Mouse (Mus musculus) ES-E14 (cell line): ENCODE data around the gene Xpa. TPM values are rescaled to one million over a fixed set of nuclear protein-coding genes. Genes with fewer than 3 reads are reported as not detected.
A peak's percentile ranks its signal among the peaks of the same experiment; 100 is the strongest.
"Not testable (repeated sequence)": the region's sequence is repeated elsewhere in the genome, so short reads cannot be mapped to it uniquely, and the experiment has no call there.

ENCODE experiments used
- DNase-seq: peaks from one replicate; pipeline ENCODE4 v3.0.0-alpha.2; 2013; ENCODE audit warnings: low read depth, low spot score
- H3K27ac ChIP-seq: 2 replicates; pipeline ENCODE4 v1.5.1; 2012; ENCODE audit warnings: low read depth, mild to moderate bottlenecking, low read length, moderate library complexity, mixed read lengths; ENCODE audit not compliant: poor library complexity, insufficient read depth, severe bottlenecking
- H3K36me3 ChIP-seq: 2 replicates; pipeline ENCODE4 v1.6.1; 2012; ENCODE audit warnings: mild to moderate bottlenecking, low read length, moderate library complexity, mixed read lengths; ENCODE audit not compliant: control insufficient read depth, poor library complexity, insufficient read depth, severe bottlenecking
- H3K4me1 ChIP-seq, 2 experiments: fragments of 150-350 bp in 1 of 2; sonication (generic) in 1 of 2; 2 replicates each; pipeline ENCODE4 v1.6.1; 2012; ENCODE audit warnings: low read length in 2 of 2, mild to moderate bottlenecking in 1 of 2, mixed read lengths in 1 of 2; ENCODE audit not compliant: control insufficient read depth in 2 of 2, insufficient read depth in 2 of 2, poor library complexity in 1 of 2
- H3K4me3 ChIP-seq, 2 experiments: fragments of 150-350 bp in 1 of 2; sonication (generic) in 1 of 2; 2 replicates each; pipeline ENCODE4 v1.5.1; 2012; ENCODE audit warnings: low read length in 2 of 2, low read depth in 1 of 2, mild to moderate bottlenecking in 1 of 2, mixed read lengths in 1 of 2; ENCODE audit not compliant: insufficient read depth in 1 of 2, poor library complexity in 1 of 2, severe bottlenecking in 1 of 2
- H3K9ac ChIP-seq: 2 replicates; pipeline ENCODE4 v1.6.1; 2012; ENCODE audit warnings: low read depth, mild to moderate bottlenecking, low read length, mixed read lengths; ENCODE audit not compliant: poor library complexity, insufficient read depth, severe bottlenecking
- H3K9me3 ChIP-seq: fragments of 150-350 bp; sonication (generic); 2 replicates; pipeline ENCODE4 v1.6.1; 2012; ENCODE audit warnings: low read depth, mild to moderate bottlenecking, low read length; ENCODE audit not compliant: control insufficient read depth, insufficient read depth
- CHD2 ChIP-seq: IDR thresholded peaks from 2 replicates; pipeline ENCODE4 v1.6.1; 2014; ENCODE audit warnings: mild to moderate bottlenecking, low read depth, low read length, inconsistent platforms
- HCFC1 ChIP-seq: IDR thresholded peaks from 2 replicates; pipeline ENCODE4 v1.6.1; 2012; ENCODE audit warnings: low read length, inconsistent platforms, borderline replicate concordance; ENCODE audit not compliant: insufficient read depth
- MAFK ChIP-seq: IDR thresholded peaks from 2 replicates; pipeline ENCODE4 v1.6.1; 2014; ENCODE audit warnings: mild to moderate bottlenecking, low read depth, low read length, inconsistent platforms; ENCODE audit not compliant: insufficient read depth
- ZC3H11A ChIP-seq: IDR thresholded peaks from 2 replicates; pipeline ENCODE4 v1.6.1; 2012; ENCODE audit warnings: low read depth, mild to moderate bottlenecking, inconsistent platforms, low read length, borderline replicate concordance
- ZNF384 ChIP-seq: IDR thresholded peaks from 2 replicates; pipeline ENCODE4 v1.6.1; 2012; ENCODE audit warnings: low read depth, low read length, inconsistent platforms
- in situ Hi-C, 2 experiments: fragments of 600-800 bp; cut with MboI; formaldehyde crosslinking; loops; one replicate each; pipeline ENCODE4 v1.15.1; 2025; ENCODE audit warnings: low sequenced_read_pairs in 2 of 2, inconsistent platforms in 1 of 2; ENCODE audit not compliant: unreplicated experiment in 2 of 2
- total RNA-seq: library from RNA; depleted of rRNA; stranded (reverse); fragments of 300-350 nt; gene quantifications from 2 replicates; pipeline ENCODE4 v1.2.3, GENCODE M21; 2012

Xpa gene
- total RNA-seq, 1 experiment = 10.5 TPM

GRCm38 (mm10) chr4:46202562-46203126 lies 6.5 kb upstream of the Xpa start:
- no peak overlapping the region for H3K27ac ChIP-seq
- peak overlapping the region; percentile 13 to 23; a peak in 1 of 4 replicates for H3K4me3 ChIP-seq
- 0 out of 2 replicates have a peak overlapping the region, but pooled peaks have one; percentile 4 for H3K9ac ChIP-seq
- H3K9me3 ChIP-seq = no peaks in the 10 kb centered on the region
- TF ChIP-seq MAFK (no peak), HCFC1 (no peak), ZNF384 (no peak), CHD2 (no peak), ZC3H11A (no peak)
- no peaks in the 10 kb centered on the region for H3K4me1 ChIP-seq
- in situ Hi-C loops = loop anchor here in 1 of 2 experiments (10.0 kb wide), 1 partner anchor 162 kb away; no protein-coding TSS in a partner anchor
- H3K36me3 ChIP-seq = no peaks in the 10 kb centered on the region
- DNase-seq = no peak

- no peak overlapping the region for H3K9ac ChIP-seq
Observed at GRCm38 (mm10) chr4:46201834-46202561, 5.9 kb upstream of the Xpa start.

GRCm38 (mm10) chr4:46198064-46198463 lies 2.0 kb upstream of the Xpa start:
- Histone ChIP-seq H3K27ac (no peak overlapping the region), H3K4me1 (peaks cover 2 to 6% of the 10 kb centered on the region in 2 experiments; a peak in 2 of 4 replicates), H3K4me3 (no peak overlapping the region), H3K9ac (no peak overlapping the region), H3K36me3 (no peaks in the 10 kb centered on the region), H3K9me3 (no peaks in the 10 kb centered on the region)
- no peak for TF ChIP-seq HCFC1
- no peak for TF ChIP-seq ZC3H11A
- TF ChIP-seq MAFK = no peak
- DNase-seq = no peak
- in situ Hi-C loops = no loop called here

More at GRCm38 (mm10) chr4:46201834-46202561, 5.9 kb upstream of the Xpa start:
- Histone ChIP-seq H3K27ac (no peak overlapping the region), H3K9me3 (no peaks in the 10 kb centered on the region), H3K36me3 (no peaks in the 10 kb centered on the region), H3K4me3 (0 out of 4 replicates have a peak overlapping the region, but pooled peaks of 1 of the 2 experiments have one; percentile 13), H3K4me1 (no peaks in the 10 kb centered on the region)
- peak; percentile 70 for DNase-seq
- TF ChIP-seq HCFC1 = no peak
- TF ChIP-seq ZC3H11A = peak; percentile 38; the same call in 1 of the 2 replicates
- in situ Hi-C loops = loop anchor here in 1 of 2 experiments (10.0 kb wide), 1 partner anchor 163 kb away; no protein-coding TSS in a partner anchor

- H3K4me1 ChIP-seq = peaks cover 2 to 6% of the 10 kb centered on the region in 2 experiments; a peak in 2 of 4 replicates
- H3K27ac ChIP-seq = no peak overlapping the region
- H3K9ac ChIP-seq = no peak overlapping the region
- no peaks in the 10 kb centered on the region for H3K36me3 ChIP-seq
- peak overlapping the region; percentile 89 to 92 for H3K4me3 ChIP-seq
- no peak for TF ChIP-seq HCFC1
- TF ChIP-seq ZC3H11A = no peak
- TF ChIP-seq CHD2 = no peak
- no peak for TF ChIP-seq ZNF384
- TF ChIP-seq MAFK = no peak
- no peaks in the 10 kb centered on the region for H3K9me3 ChIP-seq
- DNase-seq = no peak
- in situ Hi-C loops = no loop called here
Observed at GRCm38 (mm10) chr4:46196513-46196912, 402 bp upstream of the Xpa start.

- H3K4me1 ChIP-seq, DNase-seq, H3K9me3 ChIP-seq, H3K9ac ChIP-seq, H3K4me3 ChIP-seq, in situ Hi-C loops, H3K27ac ChIP-seq, H3K36me3 ChIP-seq: not testable (repeated sequence)
Observed at GRCm38 (mm10) chr4:46192011-46192410, 4.1 kb downstream of the Xpa start.
